Mouse (Mus musculus): ENCODE results near the gene Setd7. TPM values are rescaled to one million over a fixed set of nuclear protein-coding genes. Genes with fewer than 3 reads are reported as not detected.
A peak's percentile ranks its signal among the peaks of the same experiment; 100 is the strongest.

Gene Setd7
- total and polyA plus RNA-seq, 2 experiments from 2014 or later: 2.5 to 54.7 TPM

- TF ChIP-seq EP300 (IDR thresholded peaks at IDR 0.05; ENCODE audit: low read depth) (no peak), CTCF (IDR thresholded peaks at IDR 0.05; ENCODE audit: low read depth) (no peak)
- WGBS: 49% methylated on average over 3 of the region's 3 CpGs
- Histone ChIP-seq H3K4me1 (ENCODE audit: control insufficient read depth, insufficient read depth) (peaks cover 13% of the 10 kb centered on the region), H3K9me3 (replicated peaks; ENCODE audit: control insufficient read depth, low read length) (no peaks in the 10 kb centered on the region), H3K9ac (replicated peaks; ENCODE audit: low read depth, low read length) (no peak overlapping the region), H3K4me2 (ENCODE audit: low read depth, low read length) (peak overlapping the region; percentile 83), H3K27me3 (ENCODE audit: control insufficient read depth, insufficient read depth, low read length) (no peaks in the 10 kb centered on the region), H3K4me3 (ENCODE audit: low read depth, low read length) (no peak overlapping the region), H3K36me3 (replicated peaks; ENCODE audit: control insufficient read depth, insufficient read depth, low read length) (no peaks in the 10 kb centered on the region), H3K27ac (ENCODE audit: low read depth) (peak overlapping the region; percentile 96; the same call in 1 of the 2 replicates)
- DNase-seq (ENCODE audit: low spot score): no peak
- ATAC-seq (ENCODE audit: insufficient read depth, low read depth): no peak
Measured at GRCm38 (mm10) chr3:51482781-51483180, 77.9 kb downstream of the Setd7 start.

GRCm38 (mm10) chr3:51481881-51482280, 78.8 kb downstream of the Setd7 start:
- Histone ChIP-seq H3K27me3 (ENCODE audit: control insufficient read depth, insufficient read depth, low read length) (no peaks in the 10 kb centered on the region), H3K9ac (replicated peaks; ENCODE audit: low read depth, low read length) (no peak overlapping the region), H3K36me3 (replicated peaks; ENCODE audit: control insufficient read depth, insufficient read depth, low read length) (no peaks in the 10 kb centered on the region), H3K9me3 (replicated peaks; ENCODE audit: control insufficient read depth, low read length) (no peaks in the 10 kb centered on the region), H3K4me1 (ENCODE audit: control insufficient read depth, insufficient read depth) (peaks cover 13% of the 10 kb centered on the region), H3K27ac (ENCODE audit: low read depth) (no peak overlapping the region), H3K4me3 (ENCODE audit: low read depth, low read length) (no peak overlapping the region), H3K4me2 (ENCODE audit: low read depth, low read length) (no peak overlapping the region)
- 46% methylated on average over 3 of the region's 3 CpGs for WGBS
- ATAC-seq (ENCODE audit: insufficient read depth, low read depth) (no peak), DNase-seq (ENCODE audit: low spot score) (no peak)
- no peak for TF ChIP-seq CTCF (IDR thresholded peaks at IDR 0.05; ENCODE audit: low read depth)

- peaks cover 13% of the 10 kb centered on the region for H3K4me1 ChIP-seq (ENCODE audit: control insufficient read depth, insufficient read depth)
- H3K36me3 ChIP-seq (replicated peaks; ENCODE audit: control insufficient read depth, insufficient read depth, low read length): 0 out of 2 replicates have a peak, but pooled peaks cover 7% of the 10 kb centered on the region
- no peak for ATAC-seq (ENCODE audit: insufficient read depth, low read depth)
- no peak overlapping the region for H3K27ac ChIP-seq (ENCODE audit: low read depth)
- no peaks in the 10 kb centered on the region for H3K27me3 ChIP-seq (ENCODE audit: control insufficient read depth, insufficient read depth, low read length)
- no peak overlapping the region for H3K9ac ChIP-seq (replicated peaks; ENCODE audit: low read depth, low read length)
- peak; percentile 42 for DNase-seq (ENCODE audit: low spot score)
- no peaks in the 10 kb centered on the region for H3K9me3 ChIP-seq (replicated peaks; ENCODE audit: control insufficient read depth, low read length)
- TF ChIP-seq CTCF (IDR thresholded peaks at IDR 0.05; ENCODE audit: low read depth) (peak; percentile 76), EP300 (IDR thresholded peaks at IDR 0.05; ENCODE audit: low read depth) (no peak)
- no peak overlapping the region for H3K4me3 ChIP-seq (ENCODE audit: low read depth, low read length)
- no peak overlapping the region for H3K4me2 ChIP-seq (ENCODE audit: low read depth, low read length)
Measured at GRCm38 (mm10) chr3:51481059-51481458, 79.6 kb downstream of the Setd7 start.

GRCm38 (mm10) chr3:51479893-51480292, 80.8 kb downstream of the Setd7 start:
- no peak for TF ChIP-seq CTCF (IDR thresholded peaks at IDR 0.05; ENCODE audit: low read depth)
- ATAC-seq (ENCODE audit: insufficient read depth, low read depth) (no peak), DNase-seq (ENCODE audit: low spot score) (no peak)
- Histone ChIP-seq H3K36me3 (replicated peaks; ENCODE audit: control insufficient read depth, insufficient read depth, low read length) (peaks cover 17% of the 10 kb centered on the region; the same call in 1 of the 2 replicates), H3K27ac (ENCODE audit: low read depth) (no peak overlapping the region), H3K4me3 (ENCODE audit: low read depth, low read length) (no peak overlapping the region), H3K27me3 (ENCODE audit: control insufficient read depth, insufficient read depth, low read length) (no peaks in the 10 kb centered on the region), H3K9me3 (replicated peaks; ENCODE audit: control insufficient read depth, low read length) (no peaks in the 10 kb centered on the region), H3K4me2 (ENCODE audit: low read depth, low read length) (no peak overlapping the region), H3K4me1 (ENCODE audit: control insufficient read depth, insufficient read depth) (peaks cover 6% of the 10 kb centered on the region), H3K9ac (replicated peaks; ENCODE audit: low read depth, low read length) (no peak overlapping the region)
- 27% methylated on average over 2 of the region's 2 CpGs for WGBS

GRCm38 (mm10) chr3:51475706-51476105, 85.0 kb downstream of the Setd7 start:
- Histone ChIP-seq H3K27me3 (ENCODE audit: control insufficient read depth, insufficient read depth, low read length) (no peaks in the 10 kb centered on the region), H3K27ac (ENCODE audit: low read depth) (no peak overlapping the region), H3K9me3 (replicated peaks; ENCODE audit: control insufficient read depth, low read length) (no peaks in the 10 kb centered on the region), H3K9ac (replicated peaks; ENCODE audit: low read depth, low read length) (no peak overlapping the region), H3K4me1 (ENCODE audit: control insufficient read depth, insufficient read depth) (no peaks in the 10 kb centered on the region), H3K36me3 (replicated peaks; ENCODE audit: control insufficient read depth, insufficient read depth, low read length) (peaks cover 51% of the 10 kb centered on the region), H3K4me2 (ENCODE audit: low read depth, low read length) (no peak overlapping the region), H3K4me3 (ENCODE audit: low read depth, low read length) (no peak overlapping the region)
- DNase-seq (ENCODE audit: low spot score) (no peak), ATAC-seq (ENCODE audit: insufficient read depth, low read depth) (no peak)
- no peak for TF ChIP-seq EP300 (IDR thresholded peaks at IDR 0.05; ENCODE audit: low read depth)
- no peak for TF ChIP-seq CTCF (IDR thresholded peaks at IDR 0.05; ENCODE audit: low read depth)
- WGBS: 73% methylated on average over 4 of the region's 4 CpGs

DNA sequence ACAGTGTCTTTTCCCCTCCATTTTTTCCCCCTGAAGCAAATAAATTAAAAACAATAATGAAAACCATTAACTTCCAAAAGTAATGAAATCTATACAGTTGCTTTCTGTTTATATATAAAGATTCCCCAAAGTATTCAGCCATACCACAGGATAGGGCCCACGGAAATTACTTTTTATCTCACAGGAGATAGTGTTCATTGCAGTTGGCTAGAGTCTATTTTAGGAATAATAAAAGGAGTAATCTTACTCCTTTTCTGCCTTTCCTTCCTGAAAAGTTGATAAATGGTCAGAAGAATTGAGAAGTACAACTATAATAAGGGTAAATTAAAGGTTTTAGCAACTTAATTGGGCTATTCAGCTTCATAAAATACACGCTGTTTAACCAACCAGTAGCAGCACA, 92.1 kb downstream of the Setd7 start:
- DNase-seq (ENCODE audit: low spot score) (no peak), ATAC-seq (ENCODE audit: insufficient read depth, low read depth) (no peak)
- no peaks in the 10 kb centered on the region for H3K4me1 ChIP-seq (ENCODE audit: control insufficient read depth, insufficient read depth)
- H3K36me3 ChIP-seq (replicated peaks; ENCODE audit: control insufficient read depth, insufficient read depth, low read length): peaks cover 82% of the 10 kb centered on the region
- H3K27me3 ChIP-seq (ENCODE audit: control insufficient read depth, insufficient read depth, low read length): no peaks in the 10 kb centered on the region
- no peak for TF ChIP-seq CTCF (IDR thresholded peaks at IDR 0.05; ENCODE audit: low read depth)
- no peak for TF ChIP-seq EP300 (IDR thresholded peaks at IDR 0.05; ENCODE audit: low read depth)
- H3K4me3 ChIP-seq (ENCODE audit: low read depth, low read length): no peak overlapping the region
- 59% methylated on average over 2 of the region's 2 CpGs for WGBS
- no peak overlapping the region for H3K4me2 ChIP-seq (ENCODE audit: low read depth, low read length)
- no peaks in the 10 kb centered on the region for H3K9me3 ChIP-seq (replicated peaks; ENCODE audit: control insufficient read depth, low read length)
- no peak overlapping the region for H3K9ac ChIP-seq (replicated peaks; ENCODE audit: low read depth, low read length)
- no peak overlapping the region for H3K27ac ChIP-seq (ENCODE audit: low read depth)

Other genes with a start within 250 kb of the Setd7 start
- gene Elf2, start 220.2 kb downstream of the Setd7 start, total RNA-seq (2014; rRNA removed; ENCODE audit: low replicate concordance): 84.0 and 104 TPM in 2 replicates
- 40.7 and 46.5 TPM in 2 replicates for gene Elf2, start 220.2 kb downstream of the Setd7 start, polyA plus RNA-seq (2015; fragmentation: Nextera tagmentation; extraction: Ambion mirVana)
- gene Mgarp, start 164.1 kb downstream of the Setd7 start, total RNA-seq (2014; rRNA removed; ENCODE audit: low replicate concordance): 3.4 and 3.7 TPM in 2 replicates
- gene Mgarp, start 164.1 kb downstream of the Setd7 start, polyA plus RNA-seq (2015; fragmentation: Nextera tagmentation; extraction: Ambion mirVana): 1.2 and 1.3 TPM in 2 replicates
- gene Ndufc1, start 151.9 kb downstream of the Setd7 start, total RNA-seq (2014; rRNA removed; ENCODE audit: low replicate concordance): 358 and 459 TPM in 2 replicates
- gene Ndufc1, start 151.9 kb downstream of the Setd7 start, polyA plus RNA-seq (2015; fragmentation: Nextera tagmentation; extraction: Ambion mirVana): 3,223 and 3,409 TPM in 2 replicates
- 19.6 and 21.2 TPM in 2 replicates for gene Naa15, start 145.7 kb downstream of the Setd7 start, total RNA-seq (2014; rRNA removed; ENCODE audit: low replicate concordance)
- gene Naa15, start 145.7 kb downstream of the Setd7 start, polyA plus RNA-seq (2015; fragmentation: Nextera tagmentation; extraction: Ambion mirVana): 21.1 and 23.6 TPM in 2 replicates
- gene Rab33b, start 77.0 kb downstream of the Setd7 start, total RNA-seq (2014; rRNA removed; ENCODE audit: low replicate concordance): 9.0 and 9.5 TPM in 2 replicates
- 11.3 and 12.7 TPM in 2 replicates for gene Rab33b, start 77.0 kb downstream of the Setd7 start, polyA plus RNA-seq (2015; fragmentation: Nextera tagmentation; extraction: Ambion mirVana)
- gene Mgst2, start 99.5 kb upstream of the Setd7 start, total RNA-seq (2014; rRNA removed; ENCODE audit: low replicate concordance): 3.2 and 16.5 TPM in 2 replicates
- 8.7 and 9.4 TPM in 2 replicates for gene Mgst2, start 99.5 kb upstream of the Setd7 start, polyA plus RNA-seq (2015; fragmentation: Nextera tagmentation; extraction: Ambion mirVana)

All from heart, postnatal 0 days (tissue).